Mouse (Mus musculus) granulocyte monocyte progenitor cell, adult 5-6 weeks (primary cell): ENCODE measurements around the gene Gpr143. TPM values are rescaled to one million over a fixed set of nuclear protein-coding genes. Genes with fewer than 3 reads are reported as not detected.
A peak's percentile ranks its signal among the peaks of the same experiment; 100 is the strongest.
"Not testable (repeated sequence)": the region's sequence is repeated elsewhere in the genome, so short reads cannot be mapped to it uniquely, and the experiment has no call there.

ENCODE experiments used
- ATAC-seq: replicated peaks from 2 replicates; pipeline ENCODE4 v1.8.0; 2016; ENCODE audit warnings: mild to moderate bottlenecking, moderate TSS enrichment, inconsistent platforms; ENCODE audit not compliant: poor library complexity, severe bottlenecking
- total RNA-seq, 2 experiments: library from RNA; stranded (forward) in 1 of 2; stranded (reverse) in 1 of 2; fragments of 200-712, 200-1000 nt in 1 of 2; fragments of >200 nt in 1 of 2; fragmentation: Nextera tagmentation in 1 of 2; gene quantifications; 2 replicates each; pipeline ENCODE4 v1.2.3; 2014 to 2017

Gene Gpr143
- total RNA-seq (2014; fragmentation: Nextera tagmentation) (not detected in 2 replicates), total RNA-seq (2017) (not detected in 2 replicates)

DNA sequence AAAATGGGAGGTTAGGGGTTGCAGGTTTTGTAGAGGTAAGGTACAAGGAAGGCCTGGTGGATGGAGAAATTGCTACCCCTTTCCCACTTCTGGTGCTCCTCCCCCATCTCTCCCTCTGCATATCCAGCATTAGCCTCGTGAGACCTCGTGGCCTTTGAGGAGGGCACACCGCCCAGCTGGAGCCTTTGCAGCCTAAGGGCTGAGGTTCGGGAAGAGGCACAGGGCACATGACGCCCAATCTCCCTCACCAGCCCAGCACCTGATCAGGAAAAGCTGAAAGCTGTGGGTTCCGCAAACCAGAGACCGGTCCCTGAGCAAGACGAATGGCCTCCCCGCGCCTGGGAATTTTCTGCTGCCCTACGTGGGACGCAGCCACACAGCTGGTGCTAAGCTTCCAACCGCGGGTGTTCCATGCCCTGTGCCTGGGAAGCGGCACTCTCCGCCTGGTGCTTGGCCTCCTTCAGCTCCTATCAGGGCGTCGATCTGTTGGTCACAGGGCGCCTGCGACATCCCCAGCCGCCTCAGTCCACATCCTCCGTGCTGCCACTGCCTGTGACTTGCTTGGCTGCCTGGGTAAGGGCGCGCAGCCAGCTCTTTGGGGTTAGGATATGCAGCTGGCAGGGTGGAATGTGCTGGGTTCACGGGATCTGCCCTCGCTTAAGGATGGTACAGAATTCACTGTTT is at the start of gene Gpr143:
Gpr143 (plus strand) TSS at position 202 of the 684 bp plus-strand sequence.
- ATAC-seq: no peak

DNA sequence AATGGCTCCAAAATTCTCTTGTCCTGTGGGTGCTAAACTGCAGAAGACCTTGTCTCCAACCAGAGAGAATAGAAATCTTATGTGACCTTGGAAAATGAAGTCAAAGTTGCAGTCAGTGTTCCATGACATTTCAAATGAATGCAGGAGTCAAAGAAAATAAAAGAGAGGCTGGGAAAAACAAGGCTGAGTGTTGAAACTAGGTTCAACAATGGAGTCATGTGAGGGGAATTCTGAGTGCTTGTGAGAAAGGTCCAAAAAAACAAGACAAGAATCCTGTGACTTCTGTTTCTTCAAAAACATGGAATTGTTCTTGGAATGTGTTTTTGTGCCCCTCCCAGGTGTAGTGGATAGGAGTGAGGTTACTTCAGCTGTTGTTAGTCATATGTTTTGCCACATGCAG is 46.4 kb upstream of the Gpr143 start:
- no peak for ATAC-seq

DNA sequence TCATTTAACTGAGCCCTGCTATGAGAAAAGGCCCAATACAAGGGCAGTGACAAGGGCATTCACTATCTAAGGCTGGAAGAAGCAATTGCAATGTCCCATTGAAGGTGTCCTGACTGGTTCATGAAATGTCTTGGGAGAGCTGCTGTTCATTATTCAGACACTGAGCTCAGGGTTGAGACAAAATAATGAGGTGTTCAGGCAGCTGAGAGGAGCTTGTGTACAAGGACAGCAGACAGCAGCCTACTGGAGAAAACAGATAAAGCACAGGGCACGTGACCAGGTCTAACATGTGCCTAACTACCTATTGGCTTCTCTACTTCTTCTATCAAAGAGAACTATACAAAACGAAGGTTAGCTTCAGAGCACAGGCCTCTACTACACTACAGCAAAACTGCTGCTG is 43.5 kb upstream of the Gpr143 start:
- no peak for ATAC-seq

DNA sequence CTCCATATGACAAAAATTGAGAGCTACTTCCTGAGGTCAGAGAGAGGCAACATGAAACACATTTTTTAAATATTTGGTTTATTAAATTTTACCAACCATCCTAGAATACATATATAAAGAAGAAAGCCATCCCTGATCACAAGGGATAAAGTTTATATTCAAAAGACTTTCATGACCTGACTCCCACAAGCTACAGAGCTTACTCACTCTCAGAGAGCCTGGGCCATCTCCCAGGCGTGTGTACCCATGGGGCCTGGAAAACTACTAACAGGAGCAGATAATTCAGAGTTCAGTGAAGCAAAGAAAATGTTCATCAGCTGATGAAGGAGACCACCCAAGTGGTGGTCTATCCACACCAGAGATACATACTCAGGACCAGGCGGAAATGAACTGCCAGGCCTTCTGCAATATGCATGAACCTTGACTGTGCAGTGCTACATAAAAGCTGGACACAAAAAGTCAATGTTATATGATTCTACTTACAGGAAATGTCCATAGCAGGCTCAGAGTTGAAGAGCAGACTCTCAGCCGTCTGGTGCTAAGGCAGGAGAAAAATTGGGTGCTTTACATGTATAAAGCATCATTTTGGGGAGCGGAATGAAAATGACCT is 42.9 kb upstream of the Gpr143 start:
- ATAC-seq: no peak

DNA sequence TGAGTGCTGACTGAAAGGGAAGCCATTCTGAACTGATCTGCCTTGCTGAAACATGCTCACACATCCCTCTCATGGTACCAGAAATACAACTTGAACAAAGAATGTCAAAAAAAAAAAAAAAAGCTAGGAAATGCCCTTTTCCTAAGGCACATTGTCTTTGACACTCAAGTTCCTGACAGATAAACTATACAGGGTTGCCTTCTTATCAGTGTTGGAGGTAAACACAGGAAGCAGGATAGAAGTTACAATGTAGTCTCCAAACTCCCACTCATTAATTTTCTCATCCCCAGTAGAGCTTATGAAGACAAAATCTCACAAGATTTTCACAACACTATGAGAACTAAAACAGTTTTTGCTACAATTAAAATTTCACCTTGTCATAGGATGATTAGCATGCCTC is 38.1 kb upstream of the Gpr143 start:
- ATAC-seq: no peak

DNA sequence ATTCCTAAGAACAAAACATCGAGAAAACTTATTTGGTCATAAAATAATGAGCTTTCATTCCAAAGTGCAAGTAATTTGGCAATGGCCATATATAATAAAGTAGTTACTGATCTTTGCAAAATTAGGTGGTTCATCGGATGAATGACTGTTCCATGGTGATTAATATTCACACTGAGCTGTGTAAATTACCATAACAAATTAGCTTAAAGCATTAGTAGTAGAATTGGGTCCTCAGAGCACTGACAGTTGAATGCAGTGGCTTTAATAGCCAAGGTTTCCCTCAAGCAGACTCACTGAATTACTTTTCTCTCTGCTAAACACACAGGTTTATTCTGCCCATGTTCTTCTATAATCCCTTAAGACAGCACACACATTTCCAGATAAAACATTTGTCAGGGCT is 35.8 kb upstream of the Gpr143 start:
- no peak for ATAC-seq

DNA sequence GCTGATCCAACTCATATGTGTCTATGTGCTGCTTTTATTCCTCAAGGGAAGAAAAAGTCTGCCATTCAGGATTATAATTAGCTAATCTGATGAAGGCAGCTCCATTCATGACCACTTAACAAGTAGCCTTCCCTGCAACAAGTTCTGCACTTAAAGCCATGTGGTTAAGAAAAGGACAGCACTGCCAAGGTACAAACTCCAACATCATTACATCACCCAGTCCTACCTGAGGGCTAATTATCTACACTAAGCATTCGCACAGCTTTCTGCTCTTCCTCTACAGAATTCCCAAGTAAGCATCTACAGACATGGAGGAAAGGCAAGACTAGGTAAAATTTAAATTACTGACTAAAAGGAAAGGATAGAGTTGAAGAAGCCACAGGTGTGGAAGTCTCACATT is 25.9 kb upstream of the Gpr143 start:
- no peak for ATAC-seq

DNA sequence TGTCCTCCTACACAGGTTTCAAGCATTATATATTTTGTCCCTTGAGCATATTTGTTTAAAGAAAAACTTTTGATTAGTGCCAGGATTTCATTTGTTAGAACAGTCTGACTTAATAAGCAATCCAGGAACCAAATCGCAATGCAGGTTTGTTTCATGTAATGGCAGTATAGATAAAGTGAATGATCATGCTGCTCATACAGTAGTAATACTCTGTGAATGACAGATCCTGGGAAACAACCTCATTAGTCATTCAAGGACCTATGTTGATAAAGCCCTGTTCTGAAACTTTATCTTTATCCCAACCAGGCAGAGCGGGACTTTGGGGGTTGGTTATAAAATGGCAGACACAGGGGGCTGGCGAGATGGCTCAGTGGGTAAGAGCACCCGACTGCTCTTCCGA is 25.4 kb upstream of the Gpr143 start:
- no peak for ATAC-seq

DNA sequence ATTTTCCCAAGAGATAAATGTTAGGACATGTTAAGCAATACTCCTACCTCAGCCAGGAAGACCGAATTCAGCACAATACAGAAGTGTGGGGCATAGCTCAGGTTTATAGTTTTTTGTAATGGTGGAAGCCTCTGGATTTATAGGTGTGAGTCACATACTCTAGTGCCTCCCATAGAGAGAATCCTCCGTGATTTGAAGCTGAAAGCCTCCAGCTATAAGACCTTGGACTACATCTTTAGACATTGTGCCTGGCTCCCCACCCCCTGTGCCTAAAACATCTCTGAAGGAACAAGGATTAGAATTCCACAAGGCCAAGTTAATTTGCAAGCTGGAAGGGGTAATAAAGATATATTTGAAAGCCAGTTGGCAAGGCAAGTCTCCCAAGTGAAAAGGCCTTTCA is 19.3 kb upstream of the Gpr143 start:
- ATAC-seq: no peak

DNA sequence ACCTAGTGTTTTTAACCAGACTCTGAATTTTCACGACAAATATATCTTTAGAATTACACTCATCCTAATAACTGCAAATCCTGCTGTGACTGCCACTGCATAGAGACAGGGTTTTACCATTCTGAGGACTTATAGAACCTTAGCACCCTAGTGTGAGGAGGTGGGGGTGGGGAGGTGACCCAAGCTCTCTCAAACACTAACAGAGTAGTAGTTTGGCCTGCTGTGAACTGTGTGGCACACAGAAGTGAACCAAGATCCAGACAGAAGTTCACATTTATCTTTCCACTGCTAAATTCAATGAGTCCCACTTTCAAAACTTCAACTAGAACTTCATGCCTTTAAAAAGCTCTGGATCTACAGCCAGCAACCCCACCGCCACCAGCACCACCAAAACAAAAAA is 18.9 kb upstream of the Gpr143 start:
- no peak for ATAC-seq

DNA sequence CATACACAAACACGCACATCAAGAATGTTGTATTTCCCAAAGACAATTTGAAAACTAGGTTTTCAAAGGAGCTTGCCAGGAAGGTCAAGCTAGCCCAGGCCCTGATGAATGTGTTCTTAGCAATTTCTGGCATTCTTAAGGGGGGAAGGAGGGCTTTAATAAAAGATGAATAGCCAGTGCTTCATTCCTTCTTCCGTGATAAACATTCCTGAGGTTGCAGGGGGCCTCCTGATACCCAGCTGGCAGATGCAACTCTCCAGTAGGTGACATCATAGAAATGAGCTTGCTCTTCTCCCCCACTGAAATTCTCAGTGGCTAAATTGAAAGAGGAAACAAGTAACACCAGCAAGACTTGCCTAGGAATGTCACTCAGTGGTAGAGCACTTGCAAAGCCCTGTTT is 17.6 kb upstream of the Gpr143 start:
- no peak for ATAC-seq

DNA sequence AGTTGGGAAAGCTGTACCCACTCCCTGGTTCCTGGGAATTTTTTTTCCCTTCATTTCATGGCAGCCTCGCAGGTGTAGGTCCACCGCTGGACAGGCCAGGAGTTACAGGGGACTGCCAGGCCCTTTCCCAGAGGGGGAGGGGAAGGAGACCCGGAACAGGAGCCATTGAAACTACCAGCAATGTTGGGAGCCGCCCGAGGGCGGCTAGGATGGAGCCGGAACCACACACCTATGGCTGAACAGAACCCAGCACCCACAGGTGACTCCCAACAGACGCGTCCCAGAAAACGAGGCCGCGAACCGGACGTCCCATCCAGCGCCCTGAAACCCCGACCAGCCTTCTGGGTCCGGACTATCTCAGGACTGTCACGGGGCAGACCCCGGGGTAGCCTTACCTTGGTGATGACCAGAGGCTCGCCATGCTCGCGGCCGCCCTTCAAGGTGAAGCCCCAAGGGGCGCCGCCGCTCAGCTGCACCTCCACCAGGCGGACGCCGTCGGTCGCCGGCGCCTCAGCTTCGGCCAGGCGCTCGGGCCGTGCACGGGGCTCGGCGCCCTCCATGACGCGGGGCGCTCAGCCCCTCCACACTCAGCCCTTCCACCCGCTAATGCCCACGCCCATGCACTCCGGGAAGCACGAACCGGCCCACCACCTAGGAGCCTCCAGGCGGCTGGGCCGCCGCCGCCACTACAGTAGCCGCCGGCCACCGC is 12.7 kb upstream of the Gpr143 start, which contains the start of gene Shroom2:
Shroom2 (minus strand) TSS at position 575 of the 709 bp plus-strand sequence.
- peak; percentile 5; the same call in 1 of the 2 replicates for ATAC-seq

DNA sequence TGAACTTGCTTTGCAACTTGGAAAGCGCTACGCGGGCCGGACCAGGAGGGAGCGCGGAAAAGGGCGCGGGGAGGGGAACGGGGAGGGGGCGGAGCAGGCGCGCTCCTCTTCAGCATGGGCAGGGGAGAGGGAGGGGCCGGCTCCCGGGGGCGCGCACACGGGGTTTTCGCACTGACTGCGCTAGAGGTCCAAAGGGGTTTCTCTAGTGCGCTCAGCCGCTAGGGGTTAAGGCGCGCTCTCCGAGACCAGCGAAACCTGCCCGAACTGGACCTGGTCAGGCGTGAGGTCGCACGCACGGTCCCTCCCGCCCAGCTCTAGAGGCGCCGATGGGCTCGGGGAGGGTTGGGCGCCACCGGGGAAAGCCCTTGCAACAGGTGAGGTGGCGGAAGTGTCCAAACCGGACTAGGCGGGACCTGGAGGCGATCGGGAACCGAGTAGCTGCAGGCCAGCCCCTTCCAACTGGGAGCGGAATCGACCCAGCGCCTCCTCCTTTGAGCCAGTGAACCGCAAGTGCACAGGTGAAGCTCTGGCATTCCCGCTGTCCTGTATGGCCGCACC is 12.0 kb upstream of the Gpr143 start:
- ATAC-seq: peak; percentile 37

DNA sequence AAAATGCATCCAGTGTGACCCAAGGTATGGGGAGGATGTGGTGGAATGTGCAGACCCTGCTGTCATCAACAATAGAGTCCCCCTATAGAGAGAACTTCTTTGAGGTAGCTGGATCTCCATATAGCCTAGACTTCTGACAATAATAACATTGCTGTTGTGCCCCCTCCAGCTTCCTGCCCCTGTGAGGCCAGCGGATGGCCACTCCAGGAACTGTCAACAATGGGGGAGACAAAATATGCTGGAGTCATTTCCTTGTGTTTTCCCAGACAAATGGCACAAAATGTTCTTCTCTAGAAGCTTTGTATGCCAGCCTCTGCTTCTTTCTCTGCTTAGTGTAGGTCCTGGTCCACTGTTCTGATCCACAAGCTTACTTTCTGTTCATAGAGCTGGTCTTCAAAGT is 6.4 kb downstream of the Gpr143 start:
- no peak for ATAC-seq

DNA sequence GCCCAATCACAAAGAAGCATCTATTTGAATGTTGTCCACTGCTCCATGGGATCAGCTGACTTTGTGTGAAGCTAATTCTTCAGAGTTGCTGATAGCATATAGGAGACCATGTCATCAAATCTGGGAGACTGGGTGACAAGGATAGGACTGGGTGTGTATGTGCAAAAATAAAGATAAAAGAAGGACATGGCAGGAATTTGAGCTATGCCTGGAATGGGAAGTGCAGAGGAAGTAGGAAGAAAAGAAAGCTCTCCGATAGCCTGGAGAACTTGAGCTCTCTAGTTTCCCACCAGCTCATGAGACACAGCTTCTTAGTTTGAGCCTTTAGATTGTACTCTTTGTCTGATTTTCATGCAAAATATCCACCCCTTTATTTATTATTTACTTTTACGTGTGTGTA is 6.9 kb downstream of the Gpr143 start:
- no peak for ATAC-seq

DNA sequence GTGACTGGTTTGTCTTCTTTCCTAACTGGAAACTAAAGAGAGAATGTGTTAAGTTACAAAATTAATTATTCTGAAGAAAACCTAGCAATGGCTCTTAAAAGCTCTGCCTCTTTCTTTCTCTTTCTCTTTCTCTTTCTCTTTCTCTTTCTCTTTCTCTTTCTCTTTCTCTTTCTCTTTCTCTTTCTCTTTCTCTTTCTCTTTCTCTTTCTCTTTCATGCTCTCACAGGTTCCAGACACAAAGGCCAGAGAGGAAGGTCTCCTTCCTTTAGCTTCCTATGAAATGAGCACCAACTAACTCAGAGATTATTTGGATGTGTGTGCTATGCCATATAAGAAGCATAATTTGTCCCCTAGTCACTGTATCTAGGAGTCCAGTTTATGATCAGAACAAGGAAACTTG is 23.6 kb downstream of the Gpr143 start:
- ATAC-seq: no peak

DNA sequence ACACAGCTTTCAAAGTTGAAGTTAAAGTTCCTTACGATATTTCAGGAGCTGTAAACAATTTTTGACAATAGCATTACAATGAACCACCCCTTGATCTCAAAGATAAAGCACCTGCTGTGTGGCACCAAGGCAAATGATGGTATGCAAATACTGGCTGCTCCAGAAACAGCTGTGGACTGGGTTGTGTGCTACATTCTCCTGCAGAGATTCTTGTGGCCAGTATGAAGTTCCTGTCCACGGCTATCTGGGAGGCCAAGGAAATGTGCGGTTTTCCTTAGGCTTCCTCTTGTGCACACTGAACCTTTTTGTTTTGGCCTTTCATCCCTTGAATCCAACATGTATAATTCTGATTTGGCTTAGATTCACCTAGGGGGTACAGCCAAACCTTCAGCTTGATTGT is 31.6 kb downstream of the Gpr143 start:
- ATAC-seq: no peak

DNA sequence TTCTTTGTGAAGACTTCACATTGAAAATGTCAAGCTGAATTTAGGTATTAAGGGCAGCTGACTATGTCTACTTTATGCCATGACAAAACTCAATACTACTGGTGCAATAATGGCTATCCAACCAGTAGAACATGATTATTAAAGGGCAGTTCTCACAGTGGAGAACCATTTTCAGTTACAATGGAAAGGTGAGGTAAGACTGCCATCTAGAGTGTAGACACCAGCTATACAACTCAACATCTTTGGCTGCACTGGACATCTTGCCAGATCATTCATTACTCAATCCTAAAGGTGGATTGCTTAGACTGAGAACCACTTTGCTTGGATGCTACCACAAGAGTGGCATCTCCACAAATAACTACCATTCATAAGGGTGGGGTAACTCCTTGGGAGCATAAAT is 37.3 kb downstream of the Gpr143 start:
- ATAC-seq: no peak

DNA sequence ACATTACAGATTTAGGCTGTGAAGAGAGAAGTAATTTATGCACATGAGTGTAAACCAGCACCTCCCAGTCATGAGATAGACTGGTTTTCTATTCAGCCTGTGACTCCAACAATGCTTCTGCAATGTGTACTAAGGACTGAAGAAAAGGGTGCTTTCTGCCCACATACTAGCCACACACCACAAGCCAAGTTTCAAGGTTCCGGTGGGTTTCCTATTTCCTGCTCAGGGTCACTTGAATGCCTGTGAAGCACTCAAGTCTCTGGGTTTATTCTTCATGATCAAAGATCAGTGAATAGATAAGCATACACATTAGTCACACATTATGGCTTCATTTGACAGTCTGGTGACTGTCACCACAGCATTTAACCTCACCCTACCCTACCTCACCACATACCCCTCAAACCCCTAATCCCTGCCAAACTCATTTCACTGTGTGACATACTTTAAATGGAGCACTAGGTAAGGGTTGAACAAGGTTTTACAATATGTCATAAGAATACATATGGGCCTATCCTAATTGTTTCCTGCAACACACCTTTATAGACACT is 49.4 kb downstream of the Gpr143 start:
- ATAC-seq: peak; percentile 62

DNA sequence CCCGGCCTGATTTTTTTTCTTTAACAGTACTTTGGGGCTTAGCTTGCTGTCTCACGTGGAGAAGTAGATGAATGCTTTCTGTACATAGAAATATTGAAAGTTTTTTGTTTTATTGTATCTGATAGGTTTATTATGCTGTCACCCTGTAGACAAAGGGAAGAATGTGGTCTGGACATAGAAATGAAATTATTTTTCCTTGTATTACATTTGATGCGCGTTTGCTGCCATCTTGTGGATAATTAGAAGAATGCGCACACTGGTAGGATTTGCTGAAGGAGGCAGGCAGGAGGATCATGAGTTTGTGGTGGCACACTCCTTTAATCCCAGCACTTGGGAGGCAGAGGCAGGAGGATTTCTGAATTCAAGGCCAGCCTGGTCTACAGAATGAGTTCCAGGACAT is 53.2 kb downstream of the Gpr143 start:
- not testable (repeated sequence) for ATAC-seq
